Mouse (Mus musculus) ES-E14 (cell line): ENCODE data around the gene Gnaz.

Experiments
- HCFC1 ChIP-seq: IDR thresholded peaks from 2 replicates; pipeline ENCODE4 v1.6.1; 2012; ENCODE audit warnings: low read length, inconsistent platforms, borderline replicate concordance; ENCODE audit not compliant: insufficient read depth
- MAFK ChIP-seq: IDR thresholded peaks from 2 replicates; pipeline ENCODE4 v1.6.1; 2014; ENCODE audit warnings: mild to moderate bottlenecking, low read depth, low read length, inconsistent platforms; ENCODE audit not compliant: insufficient read depth
- ZNF384 ChIP-seq: IDR thresholded peaks from 2 replicates; pipeline ENCODE4 v1.6.1; 2012; ENCODE audit warnings: low read depth, low read length, inconsistent platforms

DNA sequence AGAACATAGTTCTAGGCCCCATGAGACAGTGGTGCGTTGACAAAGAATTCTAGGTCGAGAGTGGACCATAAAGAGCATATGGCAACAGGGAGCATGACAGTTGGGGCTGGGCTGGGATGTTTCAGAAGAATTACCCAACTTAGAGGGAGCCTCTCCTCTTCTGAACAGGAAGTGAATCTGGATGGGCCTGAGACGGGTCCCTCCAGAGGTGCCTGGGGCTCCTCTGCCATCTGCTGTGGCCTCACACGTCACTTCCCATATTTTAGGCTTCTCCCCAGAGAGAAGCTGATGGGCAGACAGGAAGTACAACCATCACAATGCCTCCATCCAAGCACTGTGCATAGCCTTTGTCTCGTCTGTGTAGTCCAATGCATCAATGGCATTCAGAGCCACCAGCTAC lies 88.7 kb downstream of the Gnaz start:
- TF ChIP-seq ZNF384 (no peak), MAFK (no peak), HCFC1 (no peak)
